Mouse (Mus musculus) telencephalon, adult 2 months (tissue): Measurements from ENCODE around the gene Ppp2r3a.
A peak's percentile ranks its signal among the peaks of the same experiment; 100 is the strongest.

Experiments
- DNase-seq: peaks from one replicate; pipeline ENCODE4 v3.0.0-alpha.2; 2011; ENCODE audit warnings: low read depth, low spot score

Ppp2r3a gene

GRCm38 (mm10) chr9:101075091-101075581 is 176.5 kb downstream of the Ppp2r3a start:
- no peak for DNase-seq

- DNase-seq = no peak
Observed at GRCm38 (mm10) chr9:101074332-101075021, 177.1 kb downstream of the Ppp2r3a start.

- DNase-seq = no peak
Observed at GRCm38 (mm10) chr9:101073987-101074331, 177.6 kb downstream of the Ppp2r3a start, which contains the start of gene Msl2. Gene Msl2 (plus strand): TSS chr9:101074101.

- DNase-seq = peak; percentile 98
Observed at GRCm38 (mm10) chr9:101073041-101073986, 178.3 kb downstream of the Ppp2r3a start.

GRCm38 (mm10) chr9:101072506-101072905 is 179.1 kb downstream of the Ppp2r3a start:
- no peak for DNase-seq

- DNase-seq = no peak
Observed at GRCm38 (mm10) chr9:101069781-101070180, 181.8 kb downstream of the Ppp2r3a start.

GRCm38 (mm10) chr9:101065076-101065602 is 186.5 kb downstream of the Ppp2r3a start:
- DNase-seq = peak; percentile 60

GRCm38 (mm10) chr9:101062253-101062780 is 189.3 kb downstream of the Ppp2r3a start:
- DNase-seq = no peak

- no peak for DNase-seq
Observed at GRCm38 (mm10) chr9:101061035-101061434, 190.6 kb downstream of the Ppp2r3a start.

- DNase-seq = no peak
Observed at GRCm38 (mm10) chr9:101057156-101057555, 194.4 kb downstream of the Ppp2r3a start.
